Mouse (Mus musculus) hematopoietic stem cell, adult 5-6 weeks (primary cell): ENCODE measurements at regions not wholly inside any gene's neighbourhood (a gene's known extent, or its start where the extent isn't known, plus 50 kb on each side); places are given as distances from the start of the nearest gene placed in this dataset.

Source experiments
- ATAC-seq, 2 experiments: fragments of 125-278 bp in 1 of 2; replicated peaks in 1 of 2; 2 replicates each; pipeline ENCODE4 v1.8.0; 2016 to 2017; ENCODE audit warnings: inconsistent platforms in 2 of 2, mild to moderate bottlenecking in 2 of 2, moderate number of reproducible peaks in 2 of 2, low read depth in 1 of 2, moderate TSS enrichment in 1 of 2; ENCODE audit not compliant: low FRiP score in 2 of 2, poor library complexity in 2 of 2, severe bottlenecking in 2 of 2, insufficient read depth in 1 of 2, low TSS enrichment in 1 of 2

DNA sequence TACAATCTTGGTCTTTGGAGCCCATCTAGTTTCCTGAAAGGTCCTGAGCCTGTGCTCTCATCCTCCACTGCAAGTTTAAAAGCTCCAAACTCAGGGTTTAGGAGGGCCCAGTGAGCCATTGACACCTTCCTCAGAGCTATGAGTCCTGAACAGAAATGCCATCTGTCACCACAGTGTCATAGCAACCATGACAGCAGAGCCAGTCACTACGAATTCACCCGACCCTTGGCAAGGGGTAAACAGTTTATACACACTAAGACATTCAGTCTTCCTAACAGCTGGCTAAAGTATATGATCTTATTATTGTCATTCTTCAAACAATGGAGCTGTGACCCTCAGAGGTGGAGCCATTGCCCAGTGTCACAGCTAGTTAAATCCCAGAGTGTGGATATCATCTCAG lies 163.2 kb upstream of the Sesn3 start:
- no peak for ATAC-seq

DNA sequence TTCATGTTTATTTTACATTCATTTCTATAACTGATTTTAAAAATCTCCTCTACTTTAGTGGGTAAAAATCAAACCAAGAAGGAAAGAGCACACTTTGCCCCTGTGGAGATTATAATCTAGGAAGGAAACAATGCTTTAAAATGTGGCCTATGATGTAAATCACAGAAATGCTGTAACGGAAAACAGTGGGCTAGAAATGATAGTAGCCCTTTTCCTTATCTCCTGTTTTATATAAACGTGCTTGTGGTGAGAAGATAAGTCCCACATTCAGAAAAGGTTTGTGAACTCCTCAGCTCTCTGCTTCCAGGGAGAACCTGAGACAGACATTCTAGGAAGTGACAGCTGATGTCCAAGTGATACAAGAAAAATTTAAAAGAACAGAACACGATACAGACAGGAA lies 159.3 kb upstream of the Sesn3 start:
- no peak for ATAC-seq

DNA sequence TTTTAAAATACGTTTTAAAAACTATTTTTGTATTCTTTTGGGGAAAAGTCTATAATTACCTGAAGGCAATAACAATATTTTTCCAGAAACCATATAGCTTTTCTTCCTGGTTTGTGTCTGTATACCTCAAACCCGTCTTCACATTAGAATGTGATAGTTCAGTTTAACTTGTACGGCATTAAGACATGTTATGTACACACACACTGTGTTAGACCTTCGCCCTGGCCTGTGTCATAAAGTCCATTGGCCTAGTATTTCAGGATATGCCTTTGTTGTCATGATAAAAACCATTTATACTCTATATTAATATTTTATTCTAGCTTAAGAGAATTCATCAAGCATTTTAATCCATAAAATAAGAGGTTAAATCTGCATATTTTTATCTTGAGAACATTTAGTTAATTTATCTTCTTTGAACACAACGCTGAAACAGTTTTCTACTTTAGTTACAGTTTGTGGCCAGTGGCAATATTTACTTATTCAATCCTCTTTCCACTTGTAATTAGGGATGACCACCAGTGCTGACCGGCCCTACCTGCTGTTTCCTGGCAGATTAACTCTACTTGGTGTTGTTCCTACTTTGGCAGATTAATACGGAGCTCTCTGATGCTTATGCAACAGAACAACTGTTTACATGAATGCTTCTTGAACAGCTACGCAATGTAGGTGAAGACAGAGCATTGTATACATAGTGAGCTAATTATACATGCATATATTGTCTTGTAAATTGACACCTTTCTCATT lies 158.6 kb upstream of the Sesn3 start:
- no peak for ATAC-seq

DNA sequence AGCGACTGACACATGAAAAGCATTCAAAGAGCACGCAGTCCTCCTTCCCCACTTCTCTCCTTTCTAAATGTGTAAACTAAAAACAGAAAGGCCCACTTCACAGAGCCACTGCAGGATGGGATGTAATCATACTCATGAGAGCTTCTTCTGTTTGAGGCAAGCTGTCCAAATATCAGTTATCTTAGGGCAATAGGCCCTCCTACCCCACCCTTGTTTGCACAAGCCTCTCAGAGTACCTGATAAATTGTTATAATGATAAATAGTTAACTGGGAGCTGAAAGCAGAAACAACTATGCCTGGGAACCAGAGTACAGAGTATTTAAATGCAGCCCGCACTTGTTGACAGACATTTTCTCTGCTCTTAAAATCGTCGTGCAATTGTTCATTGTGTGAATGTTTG lies 141.5 kb upstream of the Sesn3 start:
- ATAC-seq, result no peak

GRCm38 (mm10) chr9:14134894-14135450 lies 139.9 kb upstream of the Sesn3 start:
- no peak for ATAC-seq

DNA sequence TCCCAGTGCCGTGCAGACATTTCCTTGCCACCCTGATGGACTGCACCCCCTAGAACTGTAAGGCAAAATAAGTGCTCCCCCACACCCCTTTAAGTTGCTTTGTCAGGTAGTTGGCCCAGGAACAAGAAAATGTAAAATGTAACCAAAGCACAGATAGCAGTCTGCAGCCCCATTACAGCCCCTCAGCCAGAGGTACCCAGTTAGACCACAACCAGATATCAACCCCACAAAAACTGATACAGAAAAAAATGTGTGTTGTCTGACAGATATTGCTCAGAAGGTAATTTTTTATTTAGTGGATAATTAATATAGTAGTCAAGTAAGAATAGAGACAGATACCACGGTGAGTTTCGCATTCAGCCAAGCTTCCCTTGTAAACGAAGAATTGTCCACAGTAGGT lies 133.5 kb upstream of the Sesn3 start:
- ATAC-seq, result no peak

DNA sequence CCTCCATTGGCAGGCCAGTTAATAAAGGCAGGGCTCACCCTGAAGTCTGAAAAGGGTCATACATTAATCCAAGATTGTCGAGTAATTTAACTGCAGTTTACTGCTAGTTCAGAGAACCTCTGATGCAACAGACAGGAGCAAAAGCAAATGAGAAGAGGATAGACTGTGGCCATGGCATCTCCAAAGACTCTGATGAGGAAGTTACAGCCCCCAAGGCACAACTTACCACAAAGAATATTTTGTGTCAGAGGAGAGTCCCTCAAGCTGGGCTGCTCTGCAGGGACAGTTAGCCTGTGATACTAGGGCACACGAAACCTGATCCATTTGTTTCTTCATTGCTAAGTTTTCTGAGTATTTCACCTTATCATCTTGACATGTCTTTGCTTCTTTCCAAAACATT lies 130.9 kb upstream of the Sesn3 start:
- ATAC-seq, result peak in 1 of 2 experiments; percentile 56; a peak in 1 of 4 replicates

DNA sequence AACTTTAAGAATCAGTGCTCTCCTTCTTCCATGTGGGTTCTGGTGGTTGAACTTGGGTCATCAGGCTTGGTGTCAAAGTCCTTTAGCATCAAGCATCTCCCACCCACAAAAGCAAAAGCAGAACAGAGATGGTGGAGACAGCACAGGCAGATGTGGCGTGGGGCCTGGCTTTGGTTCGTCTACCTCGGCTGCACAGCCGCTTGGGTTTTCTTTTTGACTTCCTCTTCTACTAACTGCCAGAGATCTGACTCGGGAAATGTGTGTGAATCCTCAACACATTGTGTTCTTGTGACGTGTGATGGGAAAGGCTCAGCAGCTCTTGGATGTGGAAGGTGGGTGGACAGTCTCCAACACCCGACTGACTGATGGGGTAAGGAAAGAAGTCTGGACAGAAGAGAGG lies 127.8 kb upstream of the Sesn3 start:
- peak; percentile 66 to 80; a peak in 3 of 4 replicates for ATAC-seq

DNA sequence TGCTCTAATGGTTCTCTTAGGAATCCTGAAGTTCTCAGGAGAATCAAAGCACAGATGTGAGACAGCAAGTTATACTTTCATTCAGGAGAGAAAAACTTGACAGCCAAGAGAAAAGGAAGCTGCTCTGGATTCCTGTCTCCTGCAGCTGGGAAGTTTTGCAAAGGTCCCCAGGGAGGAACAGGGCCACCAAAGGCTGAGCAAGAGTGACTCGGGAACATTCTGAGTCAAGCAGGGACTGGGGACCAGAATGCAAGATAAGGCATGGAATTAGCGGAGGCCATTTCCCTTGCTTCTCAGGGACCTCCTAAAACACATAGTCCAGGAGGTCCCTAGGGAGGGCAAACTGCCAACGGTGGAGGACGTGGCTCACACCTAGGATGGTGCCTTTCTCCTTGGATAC lies 127.1 kb upstream of the Sesn3 start:
- ATAC-seq, result no peak

GRCm38 (mm10) chr9:14150288-14150687 lies 124.6 kb upstream of the Sesn3 start:
- no peak for ATAC-seq

DNA sequence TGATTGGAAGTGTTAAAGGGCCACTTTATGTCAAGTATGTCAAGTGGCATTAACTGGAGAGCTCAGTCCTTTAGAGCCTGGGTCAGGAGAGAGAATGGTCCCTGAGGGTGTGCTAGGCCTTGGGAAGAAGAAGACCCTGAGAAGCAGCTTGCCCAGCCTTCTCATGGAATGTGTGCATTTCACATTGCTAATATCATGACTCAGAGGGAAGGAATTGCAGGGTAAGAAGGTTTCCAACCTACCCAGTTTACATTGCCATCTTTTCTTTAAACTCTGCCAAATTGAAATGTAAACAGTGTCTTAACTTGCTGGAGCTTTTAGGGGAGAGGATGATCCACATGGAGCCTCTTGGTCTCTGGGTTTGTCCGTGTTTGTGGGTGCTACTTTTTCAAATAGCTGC lies 117.9 kb upstream of the Sesn3 start:
- ATAC-seq, result no peak

GRCm38 (mm10) chr9:14158096-14158837 lies 116.6 kb upstream of the Sesn3 start:
- no peak for ATAC-seq

DNA sequence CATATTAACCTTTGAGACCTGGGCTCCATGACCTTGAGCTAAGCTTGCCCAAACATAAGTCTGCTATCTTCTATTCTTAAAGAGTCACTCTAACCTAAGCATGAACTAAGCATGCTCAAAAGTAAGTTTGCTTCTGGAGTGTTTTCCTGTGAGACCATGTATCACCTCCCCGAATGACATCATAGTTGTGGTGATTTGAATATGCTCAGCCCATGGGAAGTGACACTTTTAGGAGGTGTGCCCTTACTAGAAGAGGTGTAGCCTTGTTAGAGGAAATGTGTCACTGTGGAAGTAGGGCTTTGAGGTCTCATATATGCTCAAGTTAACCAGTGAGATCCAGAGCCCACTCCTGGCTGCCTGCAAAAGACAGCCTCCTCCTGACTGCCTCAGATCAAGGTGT lies 114.7 kb upstream of the Sesn3 start:
- ATAC-seq, result no peak

DNA sequence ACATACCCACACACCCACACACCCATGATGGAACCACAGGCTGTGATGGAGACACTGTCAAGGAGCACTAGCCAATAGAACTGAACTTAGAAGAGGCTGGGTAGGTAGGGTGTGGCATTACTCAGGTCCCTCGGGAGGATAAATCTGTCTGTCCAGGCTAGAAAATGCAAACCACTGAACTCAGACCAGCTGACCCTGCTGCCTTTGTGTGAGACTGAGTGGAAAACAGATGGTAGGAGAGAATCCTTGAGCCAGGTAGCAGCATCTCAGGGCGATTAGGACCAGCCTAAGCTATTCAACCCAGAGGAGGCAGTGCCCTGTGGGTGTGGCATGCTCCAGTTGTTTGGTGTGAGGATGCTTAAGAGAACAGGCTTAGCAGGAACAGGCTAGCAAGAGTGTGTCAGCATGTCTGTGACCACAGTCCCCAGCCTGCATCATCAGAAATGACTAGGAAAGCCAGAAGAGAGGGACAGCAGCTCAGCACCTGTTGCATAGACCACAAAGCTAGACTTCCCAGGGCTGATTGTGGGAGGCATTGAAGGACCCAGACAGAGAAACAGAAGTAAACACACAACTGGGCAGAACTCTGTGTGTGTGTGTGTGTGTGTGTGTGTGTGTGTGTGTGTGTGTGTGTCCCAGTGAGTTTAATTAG lies 103.2 kb upstream of the Sesn3 start:
- ATAC-seq, result peak; percentile 34 to 65

DNA sequence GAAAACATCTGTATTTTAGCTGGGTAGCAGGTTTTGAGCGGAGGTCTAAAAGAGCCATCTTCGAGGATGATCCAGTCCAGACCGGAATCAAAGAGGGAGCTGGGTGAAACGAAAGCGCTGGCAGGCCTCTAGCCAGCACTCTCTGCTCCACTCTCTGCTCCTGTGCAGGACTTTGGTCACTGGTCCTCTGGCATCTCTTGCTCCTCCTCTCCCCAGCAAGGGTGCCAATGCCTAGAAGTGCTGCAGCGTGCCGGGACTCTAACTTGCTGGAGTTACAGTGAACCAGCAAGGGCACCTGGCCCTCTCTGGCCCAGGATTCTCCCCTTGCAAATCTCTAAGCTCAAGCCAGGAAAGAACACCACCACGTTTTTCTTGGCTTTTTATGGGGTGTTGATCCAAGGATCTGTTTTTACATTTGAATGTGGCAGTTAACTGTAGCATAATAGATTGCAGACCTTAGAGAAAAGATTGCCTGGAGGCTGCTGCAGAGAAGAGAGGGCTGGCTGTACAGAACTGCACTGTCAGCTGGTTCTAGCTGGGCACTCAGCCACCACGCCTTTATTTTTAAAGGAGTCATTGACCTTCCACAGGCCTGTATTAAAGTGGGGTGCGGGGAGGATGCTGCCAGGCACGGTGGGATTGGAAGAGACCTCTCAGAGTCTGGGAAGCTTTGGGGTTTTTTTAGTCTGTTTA lies 101.1 kb upstream of the Sesn3 start:
- no peak for ATAC-seq

GRCm38 (mm10) chr9:14174324-14175040 lies 100.4 kb upstream of the Sesn3 start:
- no peak for ATAC-seq
